Mouse (Mus musculus) liver, embryonic 14.5 days (tissue): ENCODE data around the gene Angptl8.

ENCODE experiments used
- CTCF ChIP-seq: IDR thresholded peaks from 2 replicates; pipeline ENCODE4 v1.5.1; 2016; ENCODE audit warnings: antibody characterized with exemption, low read depth, control low read depth
- EP300 ChIP-seq: IDR thresholded peaks from 2 replicates; pipeline ENCODE4 v1.6.1; 2016; ENCODE audit warnings: antibody characterized with exemption, low read depth

DNA sequence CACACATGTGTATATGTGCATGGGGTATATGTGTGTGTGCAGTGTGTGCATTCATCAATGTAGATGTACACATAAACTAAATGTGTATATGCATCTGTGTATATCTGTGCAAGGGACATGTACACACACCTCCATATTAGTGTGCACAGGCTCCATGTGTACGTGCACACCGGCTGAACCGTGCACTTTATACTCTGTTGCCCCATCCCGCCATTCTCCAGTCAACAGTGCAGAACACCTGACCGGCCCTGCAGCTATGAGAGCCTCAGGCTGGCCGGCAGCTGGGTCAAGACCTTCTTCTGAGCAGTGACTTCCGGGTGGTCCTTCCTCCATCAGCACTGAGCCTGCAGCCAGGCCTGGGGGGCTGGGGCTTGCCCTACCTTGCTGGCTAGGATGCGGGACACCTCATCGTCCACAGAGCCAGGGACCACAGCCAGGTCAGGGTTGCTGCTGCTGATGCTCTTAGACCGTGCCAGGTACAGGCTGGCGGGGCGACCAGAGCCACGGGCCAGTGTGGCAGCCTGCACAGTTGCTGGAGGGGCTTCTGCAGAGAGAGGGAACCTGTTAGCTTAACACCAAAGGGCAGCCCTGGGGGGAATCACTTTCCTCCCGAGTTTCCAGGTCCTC is 5.4 kb upstream of the Angptl8 start:
- no peak for TF ChIP-seq CTCF
- no peak for TF ChIP-seq EP300
